Mouse (Mus musculus): ENCODE measurements around the gene Krtcap3.

DNA sequence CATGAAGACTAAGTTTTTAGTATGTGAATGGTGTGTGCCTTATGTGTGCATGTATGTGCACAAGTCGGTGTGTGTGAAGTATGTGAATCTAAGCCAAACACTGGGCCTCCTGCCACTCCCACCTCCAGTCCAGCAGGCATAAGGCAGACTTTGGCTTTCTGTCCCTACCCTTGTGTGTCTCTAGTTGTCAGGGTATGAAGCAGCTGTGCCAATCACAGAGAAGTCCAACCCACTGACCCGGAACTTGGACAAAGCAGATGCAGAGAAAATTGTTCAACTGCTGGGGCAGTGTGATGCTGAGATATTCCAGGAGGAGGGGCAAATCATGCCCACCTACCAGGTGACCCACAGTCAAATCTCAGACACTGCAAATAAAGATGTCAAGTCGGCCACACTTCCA lies 46.5 kb downstream of the Krtcap3 start:
- TF ChIP-seq CTCF (IDR thresholded peaks at IDR 0.05; ENCODE audit: low read depth, low read length) (no peak), POLR2A (IDR thresholded peaks at IDR 0.05; ENCODE audit: extremely low read depth, insufficient read depth, low read length) (no peak)
